Mouse (Mus musculus): Measurements from ENCODE around the gene Uhrf1bp1l. TPM values are rescaled to one million over a fixed set of nuclear protein-coding genes. Genes with fewer than 3 reads are reported as not detected.

Gene Uhrf1bp1l
- total RNA-seq, 2 experiments from 2014 or later: 90.6 to 94.6 TPM

DNA sequence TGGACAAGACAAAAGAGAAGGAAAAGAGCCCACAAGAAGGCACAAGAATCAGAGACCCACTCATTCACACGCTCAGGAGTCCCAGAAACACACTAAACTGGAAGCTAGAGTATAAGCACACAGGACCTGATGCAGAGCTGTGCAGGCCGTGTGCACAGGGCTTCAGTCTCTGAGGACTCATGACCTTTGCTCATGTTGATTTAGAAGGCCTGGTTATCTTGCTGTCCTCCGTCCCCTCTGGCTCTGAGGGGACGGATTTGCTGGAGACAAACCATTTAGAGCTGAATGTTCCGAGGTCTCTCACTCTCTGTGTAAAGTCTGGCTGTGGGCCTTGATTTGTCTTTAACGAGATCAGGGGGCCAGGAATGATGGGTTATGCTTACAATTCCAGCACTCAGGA is 14.4 kb upstream of the Uhrf1bp1l start:
- TF ChIP-seq CTCF (IDR thresholded peaks at IDR 0.05): no peak
- DNase-seq (ENCODE audit: extremely low spot score in 1 of 2, low spot score in 2 of 2): no peak
- H3K4me3 ChIP-seq: no peak overlapping the region
- intact Hi-C loops (cut with DNase I): loop anchor here (5.0 kb wide), 2 partner anchors 142 to 317 kb away; partner anchors contain the start of gene Anks1b
- H3K27ac ChIP-seq: no peak overlapping the region

DNA sequence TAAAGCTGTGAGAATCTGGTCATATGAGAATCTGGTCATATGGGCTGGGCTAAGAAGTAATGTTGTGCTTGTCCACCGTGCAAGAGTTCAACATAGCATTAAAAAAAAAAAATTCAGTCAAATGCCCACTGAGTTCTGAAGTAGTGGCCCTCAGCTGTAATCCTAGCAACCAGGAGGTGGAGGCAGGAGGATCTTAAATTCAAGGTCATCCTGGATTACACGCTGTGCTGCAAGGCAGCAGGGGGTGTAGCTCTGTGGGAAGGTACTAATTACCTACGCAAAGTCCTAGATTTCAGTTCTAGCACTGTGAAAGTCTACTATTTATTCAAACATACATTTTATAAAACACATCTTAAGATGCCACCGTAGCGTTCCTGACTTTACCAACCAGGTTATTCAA is 13.4 kb upstream of the Uhrf1bp1l start:
- H3K4me3 ChIP-seq: peak overlapping the region; percentile 62
- no peak for DNase-seq (ENCODE audit: extremely low spot score in 1 of 2, low spot score in 2 of 2)
- TF ChIP-seq CTCF (IDR thresholded peaks at IDR 0.05): no peak
- H3K27ac ChIP-seq: no peak overlapping the region; the same call in 1 of the 2 replicates
- intact Hi-C loops (cut with DNase I): loop anchor here (5.0 kb wide), 2 partner anchors 141 to 316 kb away; partner anchors contain the start of gene Anks1b

DNA sequence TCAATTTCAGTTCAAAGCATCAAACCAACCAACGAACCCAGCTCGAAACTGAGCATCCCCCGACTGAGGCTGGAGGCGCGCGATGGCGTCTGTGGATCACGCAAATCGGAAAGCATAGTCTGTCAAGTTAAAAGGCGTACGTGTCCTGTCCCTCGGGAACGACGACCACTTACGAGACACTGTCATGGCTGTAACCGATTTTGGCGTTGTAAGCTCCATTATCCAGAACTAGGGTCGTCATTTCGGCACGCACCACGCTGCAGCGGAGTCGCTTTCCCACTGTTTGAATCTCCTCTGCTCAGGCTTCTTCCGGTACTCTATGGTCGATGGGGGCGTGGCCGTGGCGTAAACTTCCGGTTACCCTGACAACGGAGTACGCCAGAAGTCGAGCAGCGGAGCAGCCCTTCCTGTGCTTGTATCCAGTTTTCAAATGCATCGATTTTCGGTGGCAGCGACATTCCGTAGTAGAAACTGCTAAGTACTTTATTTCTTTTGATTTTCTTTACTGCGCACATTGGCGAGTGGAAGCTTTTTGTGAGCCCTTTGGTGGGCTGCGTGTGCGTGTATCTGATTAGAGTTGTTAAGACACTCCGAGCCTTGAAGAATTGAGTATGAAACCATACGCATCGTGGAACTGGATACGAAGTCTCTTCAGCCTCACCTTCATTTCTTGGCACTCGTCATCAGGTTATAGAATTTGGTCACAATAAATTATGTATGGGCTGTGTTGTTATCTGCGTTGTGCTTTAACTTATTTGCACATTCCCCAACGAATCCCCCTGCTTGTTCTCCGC is 12.6 kb upstream of the Uhrf1bp1l start, which contains the start of gene Actr6:
Gene Actr6, minus strand, starts transcription at position 295 of the 794 bp plus-strand sequence.
- intact Hi-C loops (cut with DNase I): loop anchor here (5.0 kb wide), 2 partner anchors 140 to 315 kb away; partner anchors contain the start of gene Anks1b
- no peak for TF ChIP-seq CTCF (IDR thresholded peaks at IDR 0.05)
- peak within 1 kb of the TSS; percentile 80 for H3K27ac ChIP-seq
- peak; percentile 92 to 93 for DNase-seq (ENCODE audit: extremely low spot score in 1 of 2, low spot score in 2 of 2)
- H3K4me3 ChIP-seq: peak within 1 kb of the TSS; percentile 62

DNA sequence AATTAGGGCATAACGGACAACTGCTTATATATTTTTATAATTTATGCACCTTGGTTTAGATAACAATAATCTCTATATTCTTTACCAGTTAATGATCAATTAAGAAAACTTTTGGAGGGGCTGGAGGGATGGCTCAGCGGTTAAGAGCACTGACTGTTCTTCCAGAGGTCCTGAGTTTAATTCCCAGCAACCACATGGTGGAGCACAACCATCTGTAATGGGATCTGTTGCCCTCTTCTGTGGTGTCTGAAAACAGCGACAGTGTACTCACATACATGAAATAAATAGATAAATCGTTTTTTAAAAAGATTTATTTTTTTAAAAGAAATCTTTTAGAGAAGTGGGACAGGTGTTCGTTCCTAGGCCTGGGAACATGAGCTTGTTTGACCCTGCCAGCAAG is 7.7 kb upstream of the Uhrf1bp1l start:
- TF ChIP-seq CTCF (IDR thresholded peaks at IDR 0.05): no peak; the same call in 1 of the 2 replicates
- Histone ChIP-seq H3K4me3 (no peak overlapping the region), H3K27ac (no peak overlapping the region)
- intact Hi-C loops (cut with DNase I): no loop called here
- no peak for DNase-seq (ENCODE audit: extremely low spot score in 1 of 2, low spot score in 2 of 2)

DNA sequence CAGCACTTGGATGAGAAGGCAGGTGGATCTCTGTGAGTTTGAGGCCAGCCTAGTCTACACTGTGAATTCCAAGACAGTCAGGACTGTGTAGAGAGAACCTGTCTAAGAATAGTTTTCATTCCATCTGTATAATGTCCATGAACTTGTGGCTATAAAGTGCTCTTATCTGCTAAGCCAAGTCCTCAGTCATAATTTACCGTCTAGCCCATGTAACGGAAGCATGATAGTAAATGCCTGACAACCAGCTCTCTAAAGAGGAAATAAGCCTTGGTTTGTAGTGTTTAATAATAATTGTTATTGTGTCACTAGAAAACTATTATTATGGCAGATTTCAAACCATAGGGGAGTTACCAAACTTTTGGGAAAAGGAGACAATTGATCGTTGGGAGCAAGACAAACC is 6.9 kb upstream of the Uhrf1bp1l start:
- no peak for DNase-seq (ENCODE audit: extremely low spot score in 1 of 2, low spot score in 2 of 2)
- intact Hi-C loops (cut with DNase I): no loop called here
- Histone ChIP-seq H3K4me3 (no peak overlapping the region), H3K27ac (no peak overlapping the region)
- no peak for TF ChIP-seq CTCF (IDR thresholded peaks at IDR 0.05)

DNA sequence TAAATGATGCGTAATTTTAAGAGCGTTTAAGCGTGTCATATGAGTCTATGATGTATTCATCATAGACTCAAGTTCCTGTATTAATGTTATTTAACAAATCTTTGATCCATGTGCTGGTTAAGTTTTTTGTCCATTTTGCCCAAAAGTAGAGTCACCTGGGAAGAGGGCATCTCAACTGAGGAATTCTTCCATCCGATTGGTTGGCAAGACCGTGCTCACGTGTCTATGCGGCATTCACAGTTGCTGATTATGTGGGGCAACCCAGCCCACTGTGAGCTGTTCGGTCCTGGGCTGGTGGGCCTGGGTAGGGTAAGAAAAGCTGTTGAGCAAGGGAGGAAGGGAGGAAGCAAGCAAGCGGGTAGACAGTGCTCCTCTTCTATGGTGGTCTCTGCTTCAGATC is 6.4 kb upstream of the Uhrf1bp1l start:
- intact Hi-C loops (cut with DNase I): no loop called here
- Histone ChIP-seq H3K27ac (no peak overlapping the region), H3K4me3 (no peak overlapping the region)
- no peak for DNase-seq (ENCODE audit: extremely low spot score in 1 of 2, low spot score in 2 of 2)
- no peak for TF ChIP-seq CTCF (IDR thresholded peaks at IDR 0.05)

DNA sequence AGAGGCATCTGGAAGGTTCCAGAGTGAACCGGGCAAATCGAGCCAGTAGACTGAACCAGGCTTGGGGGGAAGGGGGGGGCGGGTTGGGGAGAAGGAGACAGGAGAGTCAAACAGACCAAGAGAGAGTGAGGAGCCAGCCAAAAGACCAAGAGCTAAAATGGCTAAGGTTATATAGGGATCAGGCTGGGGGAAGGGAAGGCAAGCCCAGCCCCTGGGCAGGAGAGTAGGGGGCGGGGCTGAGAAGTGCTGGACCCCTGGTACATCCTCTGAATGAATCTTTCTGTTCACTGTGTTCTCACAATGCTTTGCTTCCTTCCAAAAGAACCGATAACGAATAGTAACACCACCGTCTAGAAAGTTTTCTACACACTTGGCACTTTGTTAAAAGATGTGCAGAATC is 5.1 kb upstream of the Uhrf1bp1l start:
- no peak for TF ChIP-seq CTCF (IDR thresholded peaks at IDR 0.05)
- Histone ChIP-seq H3K27ac (no peak overlapping the region), H3K4me3 (no peak overlapping the region)
- intact Hi-C loops (cut with DNase I): no loop called here
- no peak for DNase-seq (ENCODE audit: extremely low spot score in 1 of 2, low spot score in 2 of 2)

DNA sequence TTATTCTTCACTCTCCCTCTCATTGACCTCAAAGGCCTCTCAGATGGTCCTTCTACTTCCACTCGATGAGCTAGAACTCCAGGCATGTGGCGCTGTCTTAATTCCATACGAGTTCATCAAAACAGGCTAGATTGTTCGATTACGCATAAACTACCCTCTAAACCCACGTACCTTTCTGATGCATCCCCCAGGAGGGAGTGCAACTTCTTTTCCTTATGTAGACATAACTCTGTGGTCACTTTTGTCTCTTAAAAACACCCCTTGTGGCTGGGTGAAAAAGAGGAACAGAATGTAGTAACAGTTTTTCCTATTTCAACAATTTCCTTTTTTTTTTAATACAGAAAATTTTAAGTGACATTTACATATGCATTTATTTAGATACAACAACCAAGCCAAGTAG is 3.8 kb upstream of the Uhrf1bp1l start:
- intact Hi-C loops (cut with DNase I): no loop called here
- no peak for DNase-seq (ENCODE audit: extremely low spot score in 1 of 2, low spot score in 2 of 2)
- TF ChIP-seq CTCF (IDR thresholded peaks at IDR 0.05): no peak
- Histone ChIP-seq H3K27ac (no peak overlapping the region), H3K4me3 (no peak overlapping the region)

DNA sequence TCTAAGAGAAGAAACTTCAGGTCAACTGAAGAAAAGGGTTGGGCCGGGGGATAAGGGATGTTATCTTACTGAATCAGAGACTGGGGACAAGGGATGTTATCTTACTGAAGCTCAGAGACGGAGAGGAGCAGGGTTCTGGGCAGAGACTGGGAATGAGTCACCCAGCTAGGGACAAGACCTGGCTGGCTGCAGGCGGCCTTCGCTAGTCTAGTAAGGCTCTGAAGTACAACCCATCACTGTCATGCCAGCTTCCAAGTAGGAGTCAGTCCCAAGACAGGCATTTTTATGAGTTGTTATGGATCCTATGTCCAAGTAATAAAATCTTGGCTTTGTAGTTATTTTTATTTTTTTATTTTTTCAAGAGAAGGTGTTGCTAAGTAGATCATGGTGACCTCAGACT is 1.5 kb upstream of the Uhrf1bp1l start:
- no peak for DNase-seq (ENCODE audit: extremely low spot score in 1 of 2, low spot score in 2 of 2)
- no peak for TF ChIP-seq CTCF (IDR thresholded peaks at IDR 0.05)
- H3K4me3 ChIP-seq: no peak overlapping the region
- no peak overlapping the region for H3K27ac ChIP-seq
- intact Hi-C loops (cut with DNase I): no loop called here

DNA sequence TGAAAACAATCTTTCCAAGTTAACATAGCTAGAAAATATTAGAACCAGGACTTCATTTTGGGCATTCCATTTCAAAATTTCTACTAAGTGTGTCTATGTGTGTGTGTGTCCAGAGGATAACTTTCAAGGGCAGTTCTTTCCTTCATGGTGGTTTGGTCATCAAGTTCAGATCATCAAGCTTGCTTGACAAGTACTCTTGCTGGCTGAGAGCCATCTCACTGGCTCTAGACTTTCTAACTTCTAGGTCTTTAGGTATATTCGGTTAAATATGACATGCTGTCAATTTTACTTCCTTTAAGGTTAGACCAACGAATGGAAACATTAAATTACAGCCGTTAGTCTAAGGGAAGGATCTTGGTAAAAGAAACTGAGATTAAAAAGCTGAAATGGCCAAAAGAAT is 450 bp upstream of the Uhrf1bp1l start:
- TF ChIP-seq CTCF (IDR thresholded peaks at IDR 0.05): no peak
- peak overlapping the region; percentile 22; the same call in 1 of the 2 replicates for H3K27ac ChIP-seq
- intact Hi-C loops (cut with DNase I): no loop called here
- DNase-seq (ENCODE audit: extremely low spot score in 1 of 2, low spot score in 2 of 2): no peak
- peak overlapping the region; percentile 95 for H3K4me3 ChIP-seq

DNA sequence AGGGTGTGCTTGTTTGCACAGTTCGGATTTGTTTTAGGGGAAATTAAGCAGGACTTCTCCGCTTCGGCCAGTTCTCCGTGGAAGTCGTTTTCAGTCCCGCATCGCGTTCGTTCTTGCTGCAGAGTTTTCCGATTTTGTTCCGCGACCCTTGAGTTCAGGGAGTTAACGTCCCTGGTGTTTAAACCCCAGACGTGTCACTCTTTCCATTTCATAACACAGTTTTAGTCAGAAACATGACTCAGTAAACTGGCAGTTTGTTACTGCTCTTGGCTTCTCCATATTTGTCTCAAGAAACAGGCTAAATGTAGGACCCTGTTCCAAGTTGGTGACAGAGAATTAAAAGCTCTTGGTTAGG is 852 bp downstream of the Uhrf1bp1l start:
- TF ChIP-seq CTCF (IDR thresholded peaks at IDR 0.05): no peak
- Histone ChIP-seq H3K27ac (peak overlapping the region; percentile 92), H3K4me3 (peak overlapping the region; percentile 95)
- intact Hi-C loops (cut with DNase I): no loop called here
- DNase-seq (ENCODE audit: extremely low spot score in 1 of 2, low spot score in 2 of 2): no peak

DNA sequence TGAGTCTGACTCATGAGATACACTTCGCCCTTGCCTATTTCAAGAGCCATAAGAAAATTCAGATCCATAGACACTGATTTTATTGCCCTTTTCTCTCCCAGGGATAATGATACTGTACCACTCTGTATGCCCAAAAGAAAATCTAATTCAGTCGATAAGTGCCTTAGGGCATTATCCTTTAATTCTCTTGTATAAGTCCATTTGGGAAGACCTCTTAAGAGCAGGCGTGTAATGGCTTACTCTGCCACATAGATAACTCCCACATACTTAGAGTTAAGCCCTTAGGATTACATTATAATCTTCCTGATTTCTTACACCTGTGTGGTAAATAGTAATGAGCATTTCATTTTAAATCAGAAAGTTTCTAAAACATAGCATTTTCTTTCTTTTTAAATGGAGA is 1.8 kb downstream of the Uhrf1bp1l start:
- DNase-seq (ENCODE audit: extremely low spot score in 1 of 2, low spot score in 2 of 2): no peak
- no peak for TF ChIP-seq CTCF (IDR thresholded peaks at IDR 0.05)
- no peak overlapping the region for H3K4me3 ChIP-seq
- no peak overlapping the region for H3K27ac ChIP-seq
- intact Hi-C loops (cut with DNase I): no loop called here

All from left cerebral cortex, adult 2 months (tissue).